Comparison of ENCODE assay signal across 22 mouse cellular contexts in genomic region chr3:81200647-81201046, GRCm38 (mm10).
DNase-seq lines count a peak whose midpoint lies in the region; ATAC-seq and TF ChIP-seq lines count a peak whose summit lies in the region.
"Had no signal": no experiment of that assay in that cellular context is flagged by ENCODE, and none has a peak within 500 bp of the region (broad histone marks: within the 10 kb centered on the region; RNA-seq: fewer than 3 reads in every experiment).

No protein-coding gene starts in this region.

- no peaks in the 10 kb centered on the region for H3K4me1 ChIP-seq in heart, embryonic 12.5 days (replicated peaks)
- no peaks in the 10 kb centered on the region for H3K4me1 ChIP-seq in intestine, embryonic 15.5 days (replicated peaks)
- H3K4me1 ChIP-seq in intestine, postnatal 0 days (replicated peaks; ENCODE audit: control insufficient read depth, insufficient read depth, low read length), result no peaks in the 10 kb centered on the region
- H3K4me1 ChIP-seq: forebrain, embryonic 13.5 days; forebrain, embryonic 15.5 days had no signal

- no peak overlapping the region for H3K27ac ChIP-seq in heart, embryonic 12.5 days (ENCODE audit: poor library complexity, severe bottlenecking)
- no peak overlapping the region for H3K27ac ChIP-seq in intestine, embryonic 15.5 days
- H3K27ac ChIP-seq in intestine, postnatal 0 days (ENCODE audit: low read depth, low read length), result no peak overlapping the region
- H3K27ac ChIP-seq: embryonic facial prominence, embryonic 10.5 days; embryonic facial prominence, embryonic 12.5 days; forebrain, embryonic 13.5 days; forebrain, embryonic 15.5 days had no signal

- no peak overlapping the region for H3K4me3 ChIP-seq in heart, embryonic 12.5 days
- H3K4me3 ChIP-seq in intestine, embryonic 15.5 days (replicated peaks), result no peak overlapping the region
- no peak overlapping the region for H3K4me3 ChIP-seq in intestine, postnatal 0 days (ENCODE audit: low read depth, low read length)
- H3K4me3 ChIP-seq: embryonic facial prominence, embryonic 10.5 days; embryonic facial prominence, embryonic 12.5 days; forebrain, embryonic 13.5 days; forebrain, embryonic 15.5 days had no signal

- TF ChIP-seq CTCF in intestine, postnatal 0 days (IDR thresholded peaks at IDR 0.05; ENCODE audit: low read depth), result no peak

- H3K4me2 ChIP-seq in heart, embryonic 12.5 days, result no peak overlapping the region
- no peak overlapping the region for H3K4me2 ChIP-seq in intestine, embryonic 15.5 days (replicated peaks)
- no peak overlapping the region for H3K4me2 ChIP-seq in intestine, postnatal 0 days (replicated peaks; ENCODE audit: low read depth)
- H3K4me2 ChIP-seq: embryonic facial prominence, embryonic 12.5 days; forebrain, embryonic 13.5 days; forebrain, embryonic 15.5 days had no signal

- H3K36me3 ChIP-seq in heart, embryonic 12.5 days, result no peaks in the 10 kb centered on the region
- no peaks in the 10 kb centered on the region for H3K36me3 ChIP-seq in intestine, embryonic 15.5 days
- no peaks in the 10 kb centered on the region for H3K36me3 ChIP-seq in intestine, postnatal 0 days (ENCODE audit: control insufficient read depth, insufficient read depth)
- H3K36me3 ChIP-seq: embryonic facial prominence, embryonic 10.5 days; embryonic facial prominence, embryonic 12.5 days; forebrain, embryonic 15.5 days had no signal

- ATAC-seq in heart, embryonic 12.5 days (ENCODE audit: insufficient number of reproducible peaks, low FRiP score), result no peak
- peak; percentile 56 for ATAC-seq in intestine, embryonic 15.5 days
- peak; percentile 75 for ATAC-seq in intestine, postnatal 0 days
- ATAC-seq: activated CD4-positive, CD25-positive, alpha-beta regulatory T cell, adult 4 months; forebrain, embryonic 13.5 days; forebrain, embryonic 15.5 days; Patski had no signal

- H3K9me3 ChIP-seq in heart, embryonic 12.5 days (replicated peaks), result no peaks in the 10 kb centered on the region
- no peaks in the 10 kb centered on the region for H3K9me3 ChIP-seq in intestine, embryonic 15.5 days
- no peaks in the 10 kb centered on the region for H3K9me3 ChIP-seq in intestine, postnatal 0 days (ENCODE audit: control insufficient read depth)
- H3K9me3 ChIP-seq: embryonic facial prominence, embryonic 10.5 days; embryonic facial prominence, embryonic 12.5 days; forebrain, embryonic 13.5 days; forebrain, embryonic 15.5 days had no signal

- DNase-seq in heart, adult 11 months, result peak; percentile 81
- peak; percentile 12 for DNase-seq in 3T3-L1 (ENCODE audit: low read depth, low spot score)
- no peak for DNase-seq in left cerebral cortex, adult 11 months (ENCODE audit: low spot score)
- DNase-seq in urinary bladder, adult 18-20 months (ENCODE audit: low spot score in 2 of 2), result no peak
- no peak for DNase-seq in testis, postnatal 14 days (ENCODE audit: low spot score)
- DNase-seq: adrenal gland, adult 8-10 months; adrenal gland, postnatal 14 days; adrenal gland, postnatal 36 days; cerebellum, adult 11-12 months; cerebellum, adult 2 months; cerebellum, adult 9-10 months; cerebellum, postnatal 10 days; cerebellum, postnatal 25 days had no signal

- no peak overlapping the region for H3K9ac ChIP-seq in heart, embryonic 12.5 days
- no peak overlapping the region for H3K9ac ChIP-seq in intestine, embryonic 15.5 days
- H3K9ac ChIP-seq in intestine, postnatal 0 days (ENCODE audit: low read depth, low read length), result no peak overlapping the region
- H3K9ac ChIP-seq: embryonic facial prominence, embryonic 12.5 days; forebrain, embryonic 13.5 days; forebrain, embryonic 15.5 days had no signal

- WGBS in heart, embryonic 12.5 days, result 54% methylated on average over 8 of the region's 8 CpGs
- WGBS in intestine, embryonic 15.5 days, result 73% methylated on average over 8 of the region's 8 CpGs
- WGBS in intestine, postnatal 0 days, result 56% methylated on average over 8 of the region's 8 CpGs

- H3K27me3 ChIP-seq in heart, embryonic 12.5 days (replicated peaks), result no peaks in the 10 kb centered on the region
- H3K27me3 ChIP-seq in intestine, embryonic 15.5 days (replicated peaks), result no peaks in the 10 kb centered on the region
- H3K27me3 ChIP-seq in intestine, postnatal 0 days (replicated peaks; ENCODE audit: control insufficient read depth, insufficient read depth, low read length), result no peaks in the 10 kb centered on the region
- H3K27me3 ChIP-seq: embryonic facial prominence, embryonic 12.5 days; forebrain, embryonic 13.5 days; forebrain, embryonic 15.5 days; Patski had no signal

Comparison
In these comparisons a context has a peak if more than half of its experiments do, and no peak if none do; other contexts are left out.
1. DNase-seq: peak in heart, adult 11 months (single experiment) and 3T3-L1 (single experiment); none in left cerebral cortex, adult 11 months (single experiment), urinary bladder, adult 18-20 months (0 of 2) and testis, postnatal 14 days (single experiment).